Mouse (Mus musculus): ENCODE measurements around the gene Hal.

Hal gene

GRCm38 (mm10) chr10:93567066-93567465 lies 78.5 kb downstream of the Hal start:
- DNase-seq (ENCODE audit: extremely low spot score), result no peak

- no peak for DNase-seq (ENCODE audit: extremely low spot score)
Measured at GRCm38 (mm10) chr10:93567841-93568566, 79.4 kb downstream of the Hal start.

- DNase-seq (ENCODE audit: extremely low spot score), result no peak
Measured at GRCm38 (mm10) chr10:93568671-93569070, 80.1 kb downstream of the Hal start.

Measured in embryo, embryonic 9.5 days (tissue).